Mouse (Mus musculus) forebrain, embryonic 14.5 days (tissue): ENCODE results near the gene Nptn. TPM values are rescaled to one million over a fixed set of nuclear protein-coding genes. Genes with fewer than 3 reads are reported as not detected.

Experiments
- ATAC-seq: fragments of 200-750 bp; cut with Nextera tagmentation; 2 replicates; pipeline ENCODE4 v1.8.0; 2017; ENCODE audit warnings: mild to moderate bottlenecking, moderate library complexity
- DNase-seq: peaks from one replicate; pipeline ENCODE4 v3.0.0-alpha.2; 2015; ENCODE audit warnings: low spot score
- H3K27ac ChIP-seq: fragments of 300-500 bp; sonication (generic); 2 replicates; pipeline ENCODE4 v1.5.1; 2014; ENCODE audit warnings: low read depth, mild to moderate bottlenecking, control low read depth, low read length, moderate library complexity
- H3K27me3 ChIP-seq: fragments of 300-500 bp; sonication (generic); replicated peaks from 2 replicates; pipeline ENCODE4 v1.6.1; 2014; ENCODE audit warnings: low read length, control low read depth, mixed read lengths; ENCODE audit not compliant: control insufficient read depth, insufficient read depth
- H3K36me3 ChIP-seq: fragments of 300-500 bp; sonication (generic); 2 replicates; pipeline ENCODE4 v1.6.1; 2014; ENCODE audit warnings: low read length, control low read depth; ENCODE audit not compliant: control insufficient read depth, insufficient read depth
- H3K4me1 ChIP-seq: fragments of 300-500 bp; sonication (generic); 2 replicates; pipeline ENCODE4 v1.6.1; 2014; ENCODE audit warnings: antibody characterized with exemption, low read length, control low read depth; ENCODE audit not compliant: control insufficient read depth, insufficient read depth
- H3K4me2 ChIP-seq: fragments of 300-500 bp; sonication (generic); 2 replicates; pipeline ENCODE4 v1.6.1; 2014; ENCODE audit warnings: mild to moderate bottlenecking, control low read depth, low read length
- H3K4me3 ChIP-seq: fragments of 300-500 bp; sonication (generic); 2 replicates; pipeline ENCODE4 v1.5.1; 2014; ENCODE audit warnings: low read depth, low read length, control low read depth
- H3K9ac ChIP-seq: fragments of 300-500 bp; sonication (generic); 2 replicates; pipeline ENCODE4 v1.6.1; 2014; ENCODE audit warnings: mild to moderate bottlenecking, low read length, control low read depth, moderate library complexity
- H3K9me3 ChIP-seq: fragments of 300-500 bp; sonication (generic); replicated peaks from 2 replicates; pipeline ENCODE4 v1.6.1; 2016; ENCODE audit warnings: low read length, control low read depth, mixed read lengths; ENCODE audit not compliant: control insufficient read depth
- WGBS: fragments of 180-500 bp; shearing (Covaris S2); extraction: QIAGEN DNeasy Blood & Tissue Kit; methylation state at CpG from one replicate; pipeline ENCODE4 v1.1.7; 2014; 5-methylcytosine and 5-hydroxymethylcytosine counted together
- polyA plus RNA-seq: library from polyadenylated mRNA; unstranded; fragments of >200 nt; fragmentation: Nextera tagmentation; extraction: Ambion mirVana; gene quantifications from 2 replicates; pipeline ENCODE4 v1.2.1, GENCODE M21; 2014

The Nptn gene
- polyA plus RNA-seq, 1 experiment from 2014 or later, result 144 TPM

DNA sequence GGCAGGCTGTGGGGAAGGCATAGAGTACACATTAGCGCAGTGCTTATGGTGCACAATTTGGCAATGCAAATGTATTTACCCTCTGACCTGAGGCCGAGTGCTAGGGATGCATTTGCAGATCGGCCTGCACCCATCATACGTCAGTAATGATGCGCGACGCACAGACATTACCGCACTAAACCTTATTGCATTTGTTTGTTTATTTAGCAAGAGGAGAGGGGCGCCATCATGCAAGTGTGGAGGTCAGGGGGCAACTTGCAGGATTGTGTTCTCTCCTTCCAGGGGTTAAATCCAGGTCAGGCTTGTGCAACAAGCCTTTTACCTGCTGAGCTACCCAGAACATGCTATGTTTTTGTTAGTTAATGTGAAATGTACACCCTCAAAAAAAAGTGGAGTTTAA is 85.2 kb downstream of the Nptn start:
- peaks cover 8% of the 10 kb centered on the region; the same call in 1 of the 2 replicates for H3K36me3 ChIP-seq
- no peak overlapping the region for H3K4me3 ChIP-seq
- H3K9ac ChIP-seq, result no peak overlapping the region
- ATAC-seq (no peak), DNase-seq (no peak)
- WGBS, result 88% methylated on average over 9 of the region's 9 CpGs
- H3K4me2 ChIP-seq, result no peak overlapping the region
- H3K4me1 ChIP-seq, result no peaks in the 10 kb centered on the region
- no peaks in the 10 kb centered on the region for H3K9me3 ChIP-seq
- H3K27me3 ChIP-seq, result no peaks in the 10 kb centered on the region
- no peak overlapping the region for H3K27ac ChIP-seq

DNA sequence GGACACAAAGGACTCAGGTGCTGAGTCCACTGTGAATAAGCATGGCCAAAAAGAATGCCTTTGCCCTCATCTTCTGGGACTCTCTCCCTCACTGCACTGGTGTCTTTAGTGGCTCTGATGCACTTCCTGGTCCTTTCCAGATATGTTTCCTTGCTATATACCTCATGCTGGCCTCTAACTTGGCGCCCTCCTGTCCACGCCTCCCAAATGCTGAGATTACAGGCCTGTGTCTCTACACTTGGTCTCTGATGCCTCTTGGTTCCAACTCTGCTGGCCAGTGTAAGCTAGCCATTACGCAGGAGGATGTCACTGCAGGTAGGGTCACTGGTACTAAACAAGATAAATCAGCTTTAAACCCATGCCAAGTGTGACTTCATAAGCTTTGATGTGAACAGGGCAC is 86.1 kb downstream of the Nptn start:
- Histone ChIP-seq H3K9me3 (no peaks in the 10 kb centered on the region), H3K27ac (no peak overlapping the region), H3K9ac (no peak overlapping the region), H3K4me2 (no peak overlapping the region), H3K36me3 (peaks cover 4% of the 10 kb centered on the region; the same call in 1 of the 2 replicates), H3K27me3 (no peaks in the 10 kb centered on the region), H3K4me3 (no peak overlapping the region), H3K4me1 (no peaks in the 10 kb centered on the region)
- DNase-seq (no peak), ATAC-seq (no peak)
- 93% methylated on average over 3 of the region's 3 CpGs for WGBS

DNA sequence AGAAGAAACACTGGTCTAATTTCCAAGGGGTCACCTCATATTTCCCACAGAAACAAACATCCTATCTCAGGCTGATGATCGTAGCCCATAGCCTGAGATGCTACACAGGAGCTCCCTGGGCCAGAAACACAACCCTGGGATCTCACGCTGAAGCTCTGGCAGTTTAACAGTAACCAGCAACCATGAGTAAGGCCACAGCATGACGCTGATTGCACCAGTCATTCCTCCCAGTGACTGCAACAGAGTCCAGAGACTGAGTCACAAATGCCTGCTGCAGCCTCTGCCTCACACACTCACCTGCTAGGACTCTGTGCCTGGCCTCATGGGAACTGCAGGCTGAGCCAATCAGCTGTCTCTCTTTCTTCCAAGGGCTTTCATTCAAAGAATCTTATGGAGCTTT is 87.0 kb downstream of the Nptn start:
- Histone ChIP-seq H3K4me1 (no peaks in the 10 kb centered on the region), H3K4me2 (no peak overlapping the region), H3K36me3 (peaks cover 4% of the 10 kb centered on the region; the same call in 1 of the 2 replicates), H3K9ac (no peak overlapping the region), H3K27ac (no peak overlapping the region), H3K9me3 (no peaks in the 10 kb centered on the region), H3K27me3 (no peaks in the 10 kb centered on the region), H3K4me3 (no peak overlapping the region)
- no peak for ATAC-seq
- 66% methylated on average over 3 of the region's 3 CpGs for WGBS
- no peak for DNase-seq

DNA sequence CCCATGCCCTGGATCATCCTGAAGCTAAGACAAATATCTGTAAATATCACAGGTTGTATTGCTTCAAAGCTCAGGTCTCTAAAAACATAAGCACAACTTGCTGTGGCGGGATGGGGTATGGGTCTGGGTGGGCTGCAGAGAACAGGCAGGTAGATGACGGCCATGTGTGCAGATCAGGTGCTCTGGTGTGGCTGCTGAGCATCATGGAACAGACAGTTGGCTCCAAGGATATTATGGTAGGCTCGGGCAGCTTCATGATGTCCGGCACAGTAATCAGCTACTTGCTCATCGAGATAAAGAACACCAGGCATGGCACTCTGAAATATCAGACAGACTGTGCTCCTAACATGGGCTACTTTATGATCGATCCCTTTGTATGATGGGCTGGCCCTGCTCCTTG is 87.8 kb downstream of the Nptn start:
- 93% methylated on average over 6 of the region's 6 CpGs for WGBS
- ATAC-seq, result no peak
- no peak overlapping the region for H3K4me3 ChIP-seq

DNA sequence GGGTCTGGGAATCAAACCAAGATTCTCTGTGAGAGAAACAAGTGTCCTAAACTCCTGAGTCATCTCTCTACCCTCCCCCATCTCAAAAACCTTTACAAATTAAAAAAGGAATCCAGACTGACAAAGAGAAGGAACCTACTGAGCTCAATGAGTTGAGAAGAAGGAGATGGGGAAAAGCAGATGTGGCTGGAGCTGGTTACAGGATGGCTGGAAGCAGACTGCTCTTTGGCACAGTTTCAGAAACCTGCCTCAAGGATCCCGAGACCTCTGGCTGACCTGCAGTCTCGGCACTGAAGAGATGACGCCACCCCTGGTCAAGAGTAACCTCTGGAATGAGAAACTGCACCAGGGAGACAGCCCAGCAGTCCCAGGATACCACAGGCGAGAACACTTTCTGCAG is 90.4 kb downstream of the Nptn start:
- Histone ChIP-seq H3K4me2 (no peak overlapping the region), H3K4me3 (no peak overlapping the region), H3K4me1 (no peaks in the 10 kb centered on the region), H3K9me3 (no peaks in the 10 kb centered on the region), H3K9ac (no peak overlapping the region), H3K27me3 (no peaks in the 10 kb centered on the region), H3K27ac (no peak overlapping the region), H3K36me3 (no peaks in the 10 kb centered on the region)
- ATAC-seq, result no peak
- WGBS, result 62% methylated on average over 4 of the region's 4 CpGs
- DNase-seq, result no peak

More for the DNA sequence above, 87.8 kb downstream of the Nptn start:
- no peak overlapping the region for H3K27ac ChIP-seq
- peaks cover 4% of the 10 kb centered on the region; the same call in 1 of the 2 replicates for H3K36me3 ChIP-seq
- no peak overlapping the region for H3K4me2 ChIP-seq
- H3K9ac ChIP-seq, result no peak overlapping the region
- no peaks in the 10 kb centered on the region for H3K4me1 ChIP-seq
- H3K9me3 ChIP-seq, result no peaks in the 10 kb centered on the region
- no peaks in the 10 kb centered on the region for H3K27me3 ChIP-seq
- DNase-seq, result no peak

DNA sequence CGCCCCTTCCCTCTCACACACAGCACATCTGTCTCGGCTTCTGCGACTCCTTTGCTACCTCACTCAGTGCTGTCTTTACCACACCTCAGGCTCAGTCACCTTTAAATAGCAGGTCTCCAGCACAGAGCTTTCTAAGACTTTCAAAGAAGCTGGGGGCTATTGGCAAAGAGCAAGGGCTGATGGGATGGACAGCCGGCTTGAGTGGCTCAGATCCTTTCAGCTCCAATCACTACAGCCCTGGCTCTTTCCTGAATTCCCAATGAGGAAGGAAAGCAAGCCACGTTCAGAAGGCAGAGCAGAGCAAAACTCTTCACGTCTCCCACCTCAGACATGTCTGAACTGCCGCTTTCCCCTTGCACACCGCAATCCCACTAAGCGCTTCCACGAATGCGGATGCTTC is 92.7 kb downstream of the Nptn start:
- Histone ChIP-seq H3K36me3 (no peaks in the 10 kb centered on the region), H3K4me3 (no peak overlapping the region), H3K9me3 (no peaks in the 10 kb centered on the region), H3K4me1 (no peaks in the 10 kb centered on the region), H3K27ac (no peak overlapping the region), H3K4me2 (no peak overlapping the region), H3K9ac (no peak overlapping the region), H3K27me3 (no peaks in the 10 kb centered on the region)
- 70% methylated on average over 11 of the region's 11 CpGs for WGBS
- no peak for ATAC-seq
- no peak for DNase-seq

DNA sequence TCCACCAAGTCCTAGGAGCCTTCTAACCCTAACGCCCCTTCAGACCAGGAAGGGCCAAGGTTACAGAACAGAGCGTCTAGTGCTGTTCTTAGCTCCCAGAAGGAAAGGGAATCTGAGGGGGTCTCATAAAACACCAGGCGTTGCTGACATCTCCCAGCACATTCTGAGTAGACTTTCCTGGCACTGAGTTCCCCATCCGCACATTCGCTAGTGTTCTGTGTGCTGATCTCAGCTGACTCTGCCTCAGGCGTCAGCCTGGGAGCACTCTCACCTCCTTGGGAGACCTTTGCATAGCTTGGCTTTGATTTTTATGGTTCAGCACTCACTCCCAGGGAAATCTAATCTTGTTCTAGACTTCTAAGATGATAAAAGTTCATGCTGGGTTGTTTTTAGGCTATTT is 93.3 kb downstream of the Nptn start:
- no peak overlapping the region for H3K4me2 ChIP-seq
- no peaks in the 10 kb centered on the region for H3K36me3 ChIP-seq
- H3K27me3 ChIP-seq, result no peaks in the 10 kb centered on the region
- H3K9ac ChIP-seq, result no peak overlapping the region
- no peaks in the 10 kb centered on the region for H3K9me3 ChIP-seq
- H3K4me3 ChIP-seq, result no peak overlapping the region
- DNase-seq (no peak), ATAC-seq (no peak)
- no peak overlapping the region for H3K27ac ChIP-seq
- WGBS, result 75% methylated on average over 6 of the region's 6 CpGs
- no peaks in the 10 kb centered on the region for H3K4me1 ChIP-seq

DNA sequence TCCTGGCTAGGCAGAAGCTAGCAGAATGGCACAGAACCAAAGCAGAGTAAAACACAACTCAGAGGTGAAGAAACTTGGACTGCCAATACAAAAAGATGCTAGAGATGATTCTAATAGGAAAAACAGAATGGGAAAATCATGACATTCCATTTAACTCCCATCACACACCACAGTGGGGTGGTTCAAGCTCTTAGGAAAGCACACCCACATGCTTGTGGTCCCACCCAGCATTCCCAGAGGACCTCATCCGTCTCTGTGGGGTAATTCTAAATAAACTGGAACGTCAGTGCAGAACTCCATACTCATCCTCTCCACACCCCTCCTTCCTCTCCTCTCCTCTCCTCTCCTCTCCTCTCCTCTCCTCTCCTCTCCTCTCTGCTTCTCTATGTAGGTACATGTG is 99.4 kb downstream of the Nptn start:
- ATAC-seq (no peak), DNase-seq (no peak)
- 0 out of 2 replicates have a peak, but pooled peaks cover 2% of the 10 kb centered on the region for H3K4me1 ChIP-seq
- no peak overlapping the region for H3K4me3 ChIP-seq
- H3K27ac ChIP-seq, result no peak overlapping the region
- WGBS, result 77% methylated on average over 2 of the region's 2 CpGs
- no peaks in the 10 kb centered on the region for H3K27me3 ChIP-seq
- H3K4me2 ChIP-seq, result no peak overlapping the region
- H3K9ac ChIP-seq, result no peak overlapping the region
- no peaks in the 10 kb centered on the region for H3K36me3 ChIP-seq
- H3K9me3 ChIP-seq, result no peaks in the 10 kb centered on the region

DNA sequence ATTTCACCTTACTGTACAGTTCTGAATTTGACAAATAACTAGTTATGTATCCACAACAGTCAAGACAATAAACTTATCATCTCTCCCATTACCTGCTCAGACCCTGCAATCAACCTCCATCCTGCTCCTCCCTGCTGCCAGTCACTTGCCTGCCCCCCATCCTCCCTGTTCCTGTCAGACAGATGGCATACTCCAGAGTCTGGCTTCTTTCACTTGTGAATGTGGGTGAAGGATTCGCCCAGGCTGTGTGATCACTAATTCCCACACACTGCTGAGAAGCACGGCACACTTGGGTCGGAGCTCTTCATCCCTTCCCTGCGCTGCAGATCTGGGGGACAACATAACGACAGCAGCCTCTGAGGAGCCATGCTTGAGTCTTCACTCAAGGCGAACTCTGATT is 100.1 kb downstream of the Nptn start:
- DNase-seq (peak; percentile 19), ATAC-seq (no peak; the same call in 1 of the 2 replicates)
- Histone ChIP-seq H3K36me3 (no peaks in the 10 kb centered on the region), H3K4me3 (no peak overlapping the region), H3K27ac (no peak overlapping the region), H3K4me1 (0 out of 2 replicates have a peak, but pooled peaks cover 2% of the 10 kb centered on the region), H3K4me2 (no peak overlapping the region), H3K27me3 (no peaks in the 10 kb centered on the region), H3K9me3 (no peaks in the 10 kb centered on the region), H3K9ac (no peak overlapping the region)
- 55% methylated on average over 6 of the region's 6 CpGs for WGBS
